Mouse (Mus musculus): ENCODE measurements at regions not wholly inside any gene's neighbourhood (a gene's known extent, or its start where the extent isn't known, plus 50 kb on each side); places are given as distances from the start of the nearest gene placed in this dataset.
"Not testable (repeated sequence)": the region's sequence is repeated elsewhere in the genome, so short reads cannot be mapped to it uniquely, and the experiment has no call there.

- Histone ChIP-seq H3K9ac (ENCODE audit: low read depth, low read length) (no peak overlapping the region), H3K4me2 (replicated peaks; ENCODE audit: low read depth, low read length) (no peak overlapping the region), H3K27me3 (ENCODE audit: control insufficient read depth, insufficient read depth, low read length) (no peaks in the 10 kb centered on the region), H3K9me3 (ENCODE audit: control insufficient read depth, low read length) (0 out of 2 replicates have a peak, but pooled peaks cover 2% of the 10 kb centered on the region), H3K4me1 (replicated peaks; ENCODE audit: control insufficient read depth, insufficient read depth, low read length) (no peaks in the 10 kb centered on the region), H3K4me3 (ENCODE audit: low read depth, low read length) (no peak overlapping the region), H3K27ac (ENCODE audit: low read depth, low read length) (no peak overlapping the region), H3K36me3 (ENCODE audit: control insufficient read depth, insufficient read depth, low read length) (no peaks in the 10 kb centered on the region)
- 56% methylated on average over 5 of the region's 5 CpGs for WGBS
- DNase-seq (ENCODE audit: low spot score) (no peak), ATAC-seq (ENCODE audit: low FRiP score) (no peak)
Observed at GRCm38 (mm10) chr7:87096500-87096899, 100.6 kb downstream of the Vmn2r79 start.

DNA sequence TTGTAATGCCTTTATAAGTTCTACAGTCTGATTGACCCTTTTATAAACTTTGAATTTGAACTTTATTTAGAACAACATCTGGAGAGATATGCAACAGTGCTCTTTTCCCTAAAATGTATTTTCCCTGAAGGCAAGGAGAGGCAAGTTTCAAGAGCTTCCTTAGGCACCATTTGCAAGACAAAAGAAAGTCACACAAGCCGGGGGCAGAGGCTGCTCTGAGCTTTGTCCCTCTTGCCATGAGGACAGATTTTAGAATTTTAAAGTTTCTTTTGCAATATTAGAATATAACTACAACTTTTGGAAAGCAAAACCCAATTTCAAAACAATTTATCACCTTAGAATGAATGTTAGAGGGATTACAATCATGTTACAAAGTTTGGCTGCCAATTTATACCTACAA lies 103.7 kb downstream of the Vmn2r79 start:
- ATAC-seq (ENCODE audit: low FRiP score); H3K4me1 ChIP-seq (replicated peaks; ENCODE audit: control insufficient read depth, insufficient read depth, low read length): not testable (repeated sequence)
- WGBS: 29% methylated on average over 1 of the region's 1 CpGs

GRCm38 (mm10) chr7:87100377-87100776 lies 104.5 kb downstream of the Vmn2r79 start:
- not testable (repeated sequence) for H3K27me3 ChIP-seq (ENCODE audit: control insufficient read depth, insufficient read depth, low read length); H3K27ac ChIP-seq (ENCODE audit: low read depth, low read length); ATAC-seq (ENCODE audit: low FRiP score); DNase-seq (ENCODE audit: low spot score); H3K4me3 ChIP-seq (ENCODE audit: low read depth, low read length); H3K4me2 ChIP-seq (replicated peaks; ENCODE audit: low read depth, low read length); H3K4me1 ChIP-seq (replicated peaks; ENCODE audit: control insufficient read depth, insufficient read depth, low read length); H3K9ac ChIP-seq (ENCODE audit: low read depth, low read length); H3K36me3 ChIP-seq (ENCODE audit: control insufficient read depth, insufficient read depth, low read length); H3K9me3 ChIP-seq (ENCODE audit: control insufficient read depth, low read length)

More for the DNA sequence above, 103.7 kb downstream of the Vmn2r79 start:
- H3K9me3 ChIP-seq (ENCODE audit: control insufficient read depth, low read length); H3K27ac ChIP-seq (ENCODE audit: low read depth, low read length); H3K36me3 ChIP-seq (ENCODE audit: control insufficient read depth, insufficient read depth, low read length); H3K4me2 ChIP-seq (replicated peaks; ENCODE audit: low read depth, low read length); H3K9ac ChIP-seq (ENCODE audit: low read depth, low read length); H3K4me3 ChIP-seq (ENCODE audit: low read depth, low read length); DNase-seq (ENCODE audit: low spot score); H3K27me3 ChIP-seq (ENCODE audit: control insufficient read depth, insufficient read depth, low read length): not testable (repeated sequence)

GRCm38 (mm10) chr7:87101281-87101680 lies 105.4 kb downstream of the Vmn2r79 start:
- not testable (repeated sequence) for H3K36me3 ChIP-seq (ENCODE audit: control insufficient read depth, insufficient read depth, low read length); H3K9me3 ChIP-seq (ENCODE audit: control insufficient read depth, low read length); H3K4me1 ChIP-seq (replicated peaks; ENCODE audit: control insufficient read depth, insufficient read depth, low read length); H3K4me2 ChIP-seq (replicated peaks; ENCODE audit: low read depth, low read length); H3K27me3 ChIP-seq (ENCODE audit: control insufficient read depth, insufficient read depth, low read length); DNase-seq (ENCODE audit: low spot score); ATAC-seq (ENCODE audit: low FRiP score); H3K27ac ChIP-seq (ENCODE audit: low read depth, low read length); H3K4me3 ChIP-seq (ENCODE audit: low read depth, low read length); H3K9ac ChIP-seq (ENCODE audit: low read depth, low read length)
- 86% methylated on average over 5 of the region's 5 CpGs for WGBS

DNA sequence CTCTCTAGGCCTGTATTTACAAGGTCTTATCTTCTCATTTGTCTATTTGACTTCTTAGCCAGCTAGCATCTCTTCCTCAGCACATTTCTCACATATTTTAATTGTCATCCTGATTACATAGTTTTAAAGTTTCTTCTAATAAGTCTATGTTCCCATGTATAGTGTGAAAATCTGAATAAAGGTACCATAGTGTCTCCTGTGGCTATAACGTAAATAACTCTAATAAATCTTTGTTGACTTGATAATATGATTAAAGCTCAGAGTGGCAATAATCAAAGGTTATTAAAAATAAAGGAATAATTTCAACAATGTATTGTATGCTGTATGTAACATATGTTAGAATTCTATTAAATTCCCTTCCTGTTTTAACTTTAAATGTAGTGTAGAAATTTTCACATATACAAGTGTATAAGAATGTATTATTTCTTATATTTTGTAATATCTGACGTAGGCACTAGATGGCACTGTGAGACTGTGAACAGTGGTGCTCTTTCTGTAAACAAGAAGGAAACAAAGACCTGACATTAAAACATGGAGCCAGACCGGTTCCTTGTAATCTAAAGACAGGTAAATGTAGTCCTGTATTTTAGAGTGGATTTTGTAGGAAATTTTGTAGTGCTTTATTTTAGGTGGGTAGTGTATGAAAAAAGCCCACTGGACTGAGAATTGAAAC lies 114.5 kb downstream of the Vmn2r79 start:
- Histone ChIP-seq H3K27me3 (ENCODE audit: control insufficient read depth, insufficient read depth, low read length) (no peaks in the 10 kb centered on the region), H3K4me3 (ENCODE audit: low read depth, low read length) (no peak overlapping the region), H3K4me1 (replicated peaks; ENCODE audit: control insufficient read depth, insufficient read depth, low read length) (no peaks in the 10 kb centered on the region), H3K27ac (ENCODE audit: low read depth, low read length) (no peak overlapping the region), H3K9ac (ENCODE audit: low read depth, low read length) (no peak overlapping the region), H3K9me3 (ENCODE audit: control insufficient read depth, low read length) (no peaks in the 10 kb centered on the region), H3K36me3 (ENCODE audit: control insufficient read depth, insufficient read depth, low read length) (no peaks in the 10 kb centered on the region), H3K4me2 (replicated peaks; ENCODE audit: low read depth, low read length) (no peak overlapping the region)
- DNase-seq (ENCODE audit: low spot score) (peak; percentile 69), ATAC-seq (ENCODE audit: low FRiP score) (peak; percentile 78)
- WGBS: 35% methylated on average over 3 of the region's 3 CpGs

- H3K4me1 ChIP-seq (replicated peaks; ENCODE audit: control insufficient read depth, insufficient read depth, low read length): no peaks in the 10 kb centered on the region
- no peak overlapping the region for H3K9ac ChIP-seq (ENCODE audit: low read depth, low read length)
- H3K4me3 ChIP-seq (ENCODE audit: low read depth, low read length): no peak overlapping the region
- no peak overlapping the region for H3K4me2 ChIP-seq (replicated peaks; ENCODE audit: low read depth, low read length)
- H3K36me3 ChIP-seq (ENCODE audit: control insufficient read depth, insufficient read depth, low read length): no peaks in the 10 kb centered on the region
- no peaks in the 10 kb centered on the region for H3K9me3 ChIP-seq (ENCODE audit: control insufficient read depth, low read length)
- no peaks in the 10 kb centered on the region for H3K27me3 ChIP-seq (ENCODE audit: control insufficient read depth, insufficient read depth, low read length)
- no peak overlapping the region for H3K27ac ChIP-seq (ENCODE audit: low read depth, low read length)
- peak; percentile 29 for DNase-seq (ENCODE audit: low spot score)
- WGBS: 69% methylated on average over 4 of the region's 4 CpGs
- ATAC-seq (ENCODE audit: low FRiP score): peak; percentile 39; the same call in 1 of the 2 replicates
Observed at GRCm38 (mm10) chr7:87110985-87111372, 115.1 kb downstream of the Vmn2r79 start.

DNA sequence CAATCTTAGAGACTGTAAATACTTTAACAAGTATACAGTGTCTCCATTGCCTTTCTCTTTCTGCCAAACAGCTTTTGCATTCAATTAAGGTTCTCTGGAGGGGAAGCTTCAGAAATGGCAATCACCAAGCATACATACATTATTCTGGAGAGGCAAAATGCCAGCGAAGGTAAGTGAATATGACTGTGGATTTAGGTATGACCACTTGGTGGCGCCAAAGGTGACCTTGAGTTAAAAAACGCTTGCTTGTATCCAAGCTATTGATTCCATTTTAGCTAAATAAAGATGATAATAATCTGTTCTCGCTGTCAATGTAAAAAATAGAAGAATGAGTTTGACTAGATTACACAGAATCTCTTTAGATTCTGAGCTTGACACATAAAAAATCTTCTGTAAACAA lies 117.7 kb downstream of the Vmn2r79 start:
- ATAC-seq (ENCODE audit: low FRiP score) (peak; percentile 33; the same call in 1 of the 2 replicates), DNase-seq (ENCODE audit: low spot score) (peak; percentile 84)
- H3K9ac ChIP-seq (ENCODE audit: low read depth, low read length): no peak overlapping the region
- WGBS: 11% methylated on average over 4 of the region's 4 CpGs
- H3K4me3 ChIP-seq (ENCODE audit: low read depth, low read length): no peak overlapping the region
- H3K4me1 ChIP-seq (replicated peaks; ENCODE audit: control insufficient read depth, insufficient read depth, low read length): no peaks in the 10 kb centered on the region
- no peak overlapping the region for H3K4me2 ChIP-seq (replicated peaks; ENCODE audit: low read depth, low read length)
- H3K27ac ChIP-seq (ENCODE audit: low read depth, low read length): no peak overlapping the region
- H3K36me3 ChIP-seq (ENCODE audit: control insufficient read depth, insufficient read depth, low read length): no peaks in the 10 kb centered on the region
- H3K9me3 ChIP-seq (ENCODE audit: control insufficient read depth, low read length): no peaks in the 10 kb centered on the region
- H3K27me3 ChIP-seq (ENCODE audit: control insufficient read depth, insufficient read depth, low read length): no peaks in the 10 kb centered on the region

DNA sequence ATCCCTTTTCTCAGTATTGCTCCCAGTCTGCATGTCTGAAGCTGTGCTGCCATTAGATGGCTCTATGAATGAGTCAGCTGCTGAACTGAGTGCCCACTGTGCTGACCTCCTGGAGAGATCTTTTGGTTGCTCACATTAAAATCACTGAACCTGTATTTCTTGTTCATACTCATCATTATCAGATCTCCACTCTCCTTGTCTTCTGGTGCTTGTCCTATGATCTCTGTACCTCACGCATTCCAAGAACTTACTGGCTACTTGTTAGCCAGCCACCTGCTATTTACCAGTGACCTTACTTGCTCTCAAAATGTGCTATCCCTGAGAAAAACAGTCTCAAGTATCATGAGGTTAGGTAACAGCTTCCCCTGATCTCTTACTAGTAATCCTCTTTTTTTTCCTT lies 123.4 kb upstream of the Nox4 start:
- DNase-seq (ENCODE audit: low spot score) (no peak), ATAC-seq (ENCODE audit: low FRiP score) (no peak)
- H3K27ac ChIP-seq (ENCODE audit: low read depth, low read length): no peak overlapping the region
- WGBS: 89% methylated on average over 1 of the region's 1 CpGs
- H3K36me3 ChIP-seq (ENCODE audit: control insufficient read depth, insufficient read depth, low read length): no peaks in the 10 kb centered on the region
- no peaks in the 10 kb centered on the region for H3K27me3 ChIP-seq (ENCODE audit: control insufficient read depth, insufficient read depth, low read length)
- no peak overlapping the region for H3K9ac ChIP-seq (ENCODE audit: low read depth, low read length)
- H3K9me3 ChIP-seq (ENCODE audit: control insufficient read depth, low read length): no peaks in the 10 kb centered on the region
- no peak overlapping the region for H3K4me3 ChIP-seq (ENCODE audit: low read depth, low read length)
- H3K4me1 ChIP-seq (replicated peaks; ENCODE audit: control insufficient read depth, insufficient read depth, low read length): no peaks in the 10 kb centered on the region
- no peak overlapping the region for H3K4me2 ChIP-seq (replicated peaks; ENCODE audit: low read depth, low read length)

- no peaks in the 10 kb centered on the region for H3K27me3 ChIP-seq (ENCODE audit: control insufficient read depth, insufficient read depth, low read length)
- H3K36me3 ChIP-seq (ENCODE audit: control insufficient read depth, insufficient read depth, low read length): no peaks in the 10 kb centered on the region
- H3K9me3 ChIP-seq (ENCODE audit: control insufficient read depth, low read length): no peaks in the 10 kb centered on the region
- H3K4me2 ChIP-seq (replicated peaks; ENCODE audit: low read depth, low read length): no peak overlapping the region
- no peak overlapping the region for H3K9ac ChIP-seq (ENCODE audit: low read depth, low read length)
- no peak overlapping the region for H3K27ac ChIP-seq (ENCODE audit: low read depth, low read length)
- no peaks in the 10 kb centered on the region for H3K4me1 ChIP-seq (replicated peaks; ENCODE audit: control insufficient read depth, insufficient read depth, low read length)
- no peak overlapping the region for H3K4me3 ChIP-seq (ENCODE audit: low read depth, low read length)
- whole genome bisulfite sequencing: 74% methylated on average over 1 of the region's 1 CpGs
- DNase-seq (ENCODE audit: low spot score) (no peak), ATAC-seq (ENCODE audit: low FRiP score) (no peak)
Observed at GRCm38 (mm10) chr7:87145896-87146295, 100.0 kb upstream of the Nox4 start.
